Mouse (Mus musculus) ES-Bruce4 (cell line): ENCODE results near the gene Olfr770.

ENCODE experiments used
- EP300 ChIP-seq: IDR thresholded peaks from 2 replicates; pipeline ENCODE4 v1.6.1; 2011; ENCODE audit warnings: low read depth, low read length; ENCODE audit not compliant: insufficient read depth
- POLR2A ChIP-seq: IDR thresholded peaks from one replicate; pipeline ENCODE4 v1.8.1; 2011; ENCODE audit warnings: low read length; ENCODE audit not compliant: insufficient read depth

- TF ChIP-seq POLR2A = no peak
- no peak for TF ChIP-seq EP300
These were observed 25.9 kb upstream of the Olfr770 start, which contains the start of gene Olfr771 for GRCm38 (mm10) chr10:129164651-129165050.
